Mouse (Mus musculus) retina, adult 2 months (tissue): ENCODE measurements at regions not wholly inside any gene's neighbourhood (a gene's known extent, or its start where the extent isn't known, plus 50 kb on each side); places are given as distances from the start of the nearest gene placed in this dataset.

Experiments used
- DNase-seq: peaks from one replicate; pipeline ENCODE4 v3.0.0-alpha.2; 2012; ENCODE audit warnings: low read depth, low spot score

- no peak for DNase-seq
Measured at GRCm38 (mm10) chr12:79967491-79968255, 145.1 kb downstream of the Zfp36l1 start.

- DNase-seq = no peak
Measured at GRCm38 (mm10) chr12:79966621-79967490, 146.0 kb downstream of the Zfp36l1 start.

- no peak for DNase-seq
Measured at GRCm38 (mm10) chr12:79966289-79966615, 146.6 kb downstream of the Zfp36l1 start.

GRCm38 (mm10) chr12:79965471-79966288, 147.1 kb downstream of the Zfp36l1 start:
- peak; percentile 13 for DNase-seq

- no peak for DNase-seq
Measured at GRCm38 (mm10) chr12:79963443-79964025, 149.3 kb downstream of the Zfp36l1 start.

GRCm38 (mm10) chr12:79962649-79963236, 150.1 kb downstream of the Zfp36l1 start:
- DNase-seq = no peak

GRCm38 (mm10) chr12:79961881-79962280, 150.9 kb downstream of the Zfp36l1 start:
- no peak for DNase-seq

GRCm38 (mm10) chr12:79961076-79961475, 151.7 kb downstream of the Zfp36l1 start:
- no peak for DNase-seq

- DNase-seq = no peak
Measured at GRCm38 (mm10) chr12:79960446-79960845, 152.4 kb downstream of the Zfp36l1 start.

- no peak for DNase-seq
Measured at GRCm38 (mm10) chr12:79959540-79960305, 153.1 kb downstream of the Zfp36l1 start.

- no peak for DNase-seq
Measured at GRCm38 (mm10) chr12:79957211-79957610, 155.6 kb downstream of the Zfp36l1 start.

- DNase-seq = no peak
Measured at GRCm38 (mm10) chr12:79956351-79956750, 156.5 kb downstream of the Zfp36l1 start.

GRCm38 (mm10) chr12:79955501-79955900, 157.3 kb downstream of the Zfp36l1 start:
- DNase-seq = no peak

GRCm38 (mm10) chr12:79950579-79951112, 162.2 kb downstream of the Zfp36l1 start:
- no peak for DNase-seq

- no peak for DNase-seq
Measured at GRCm38 (mm10) chr12:79949101-79949824, 163.6 kb downstream of the Zfp36l1 start.

GRCm38 (mm10) chr12:79947574-79947973, 165.2 kb downstream of the Zfp36l1 start:
- DNase-seq = no peak

GRCm38 (mm10) chr12:79946777-79947176, 166.0 kb downstream of the Zfp36l1 start:
- DNase-seq = no peak

- DNase-seq = no peak
Measured at GRCm38 (mm10) chr12:79945899-79946298, 166.9 kb downstream of the Zfp36l1 start.

- no peak for DNase-seq
Measured at GRCm38 (mm10) chr12:79944714-79945493, 167.9 kb downstream of the Zfp36l1 start.
